Mouse (Mus musculus): ENCODE data around the gene Slc7a8. TPM values are rescaled to one million over a fixed set of nuclear protein-coding genes. Genes with fewer than 3 reads are reported as not detected.

The Slc7a8 gene
- polyA plus RNA-seq (2015; fragmentation: Nextera tagmentation; extraction: Ambion mirVana), result 45.7 and 60.3 TPM in 2 replicates

DNA sequence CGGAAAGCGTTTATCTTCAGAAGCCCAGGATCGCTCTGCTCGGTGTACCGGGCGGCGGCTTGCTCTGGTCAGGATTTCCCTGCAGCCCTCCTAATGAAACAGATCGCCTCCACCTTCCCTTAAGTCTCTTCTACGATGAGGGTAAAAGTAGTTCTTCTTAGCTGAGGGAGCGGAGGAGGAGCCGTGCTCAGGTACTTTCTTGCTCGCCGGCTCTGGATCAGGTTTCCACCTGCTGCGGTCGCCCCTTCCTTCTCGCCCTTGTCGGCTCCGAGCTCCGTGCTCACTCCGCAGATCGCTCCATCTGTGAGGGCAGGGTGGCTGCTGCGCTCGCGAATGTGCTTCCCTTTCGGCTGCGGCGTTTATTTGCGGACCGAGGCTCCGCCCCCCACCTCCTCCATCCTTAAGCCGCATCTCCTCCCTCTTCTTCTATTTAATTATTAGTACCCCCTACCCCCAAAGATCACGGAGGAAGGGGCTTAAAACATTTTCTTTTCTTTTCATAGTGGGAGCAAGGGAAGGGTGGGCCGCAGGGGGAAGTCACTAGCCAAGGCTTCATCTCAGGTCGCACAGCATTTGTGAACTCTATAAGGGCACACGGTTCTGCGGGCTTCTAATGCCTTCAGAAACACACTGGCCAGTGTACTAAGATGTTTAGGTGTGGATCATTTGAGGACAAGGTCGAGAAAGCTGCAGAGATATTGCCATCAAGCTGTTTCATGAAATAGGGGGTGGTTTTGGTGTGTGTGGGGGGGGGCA is at the start of gene Slc7a8:
Gene Slc7a8, minus strand, starts transcription at position 337 of the 756 bp plus-strand sequence.
- Histone ChIP-seq H3K4me3 (ENCODE audit: low read length) (peak within 1 kb of the TSS; percentile 68), H3K36me3 (ENCODE audit: control insufficient read depth, insufficient read depth, low read length) (no peaks in the 10 kb centered on the region), H3K4me2 (ENCODE audit: low read depth, low read length) (peak within 1 kb of the TSS; percentile 65), H3K9ac (ENCODE audit: low read depth, low read length) (peak within 1 kb of the TSS; percentile 62), H3K27ac (ENCODE audit: low read length) (peak within 1 kb of the TSS; percentile 85), H3K27me3 (replicated peaks; ENCODE audit: control insufficient read depth, insufficient read depth, low read length) (no peaks in the 10 kb centered on the region; the same call in 1 of the 2 replicates), H3K9me3 (ENCODE audit: control insufficient read depth, low read length) (no peaks in the 10 kb centered on the region), H3K4me1 (ENCODE audit: control insufficient read depth, insufficient read depth, low read length) (peaks cover 14% of the 10 kb centered on the region; the same call in 1 of the 2 replicates)
- peak; percentile 49 for ATAC-seq
- 2% methylated on average over 37 of the region's 37 CpGs for WGBS

DNA sequence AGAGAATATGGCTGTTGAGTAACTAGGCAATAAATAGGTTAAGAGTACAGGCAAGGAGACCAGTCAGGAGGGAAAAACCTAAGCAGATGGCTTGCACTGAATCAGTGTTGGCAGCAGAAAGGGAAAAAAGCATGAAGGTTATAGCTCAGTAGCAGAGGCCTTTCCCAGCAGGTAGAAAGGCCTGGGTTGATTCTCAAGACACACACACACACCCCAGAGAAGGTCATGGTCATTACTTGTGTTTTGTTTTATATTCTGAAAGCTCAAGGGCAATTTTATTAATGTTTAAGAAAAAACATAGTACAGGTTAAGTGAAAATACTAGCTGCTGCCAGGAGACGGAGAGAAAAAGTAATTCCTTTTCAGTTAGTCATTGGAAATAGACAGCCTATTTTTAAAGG is 42.0 kb upstream of the Slc7a8 start:
- Histone ChIP-seq H3K27ac (ENCODE audit: low read length) (no peak overlapping the region), H3K27me3 (replicated peaks; ENCODE audit: control insufficient read depth, insufficient read depth, low read length) (no peaks in the 10 kb centered on the region), H3K4me2 (ENCODE audit: low read depth, low read length) (no peak overlapping the region), H3K36me3 (ENCODE audit: control insufficient read depth, insufficient read depth, low read length) (no peaks in the 10 kb centered on the region), H3K9me3 (ENCODE audit: control insufficient read depth, low read length) (no peaks in the 10 kb centered on the region), H3K4me1 (ENCODE audit: control insufficient read depth, insufficient read depth, low read length) (no peaks in the 10 kb centered on the region), H3K9ac (ENCODE audit: low read depth, low read length) (no peak overlapping the region), H3K4me3 (ENCODE audit: low read length) (no peak overlapping the region)
- 89% methylated on average over 1 of the region's 1 CpGs for WGBS
- ATAC-seq, result peak; percentile 39; the same call in 1 of the 2 replicates

DNA sequence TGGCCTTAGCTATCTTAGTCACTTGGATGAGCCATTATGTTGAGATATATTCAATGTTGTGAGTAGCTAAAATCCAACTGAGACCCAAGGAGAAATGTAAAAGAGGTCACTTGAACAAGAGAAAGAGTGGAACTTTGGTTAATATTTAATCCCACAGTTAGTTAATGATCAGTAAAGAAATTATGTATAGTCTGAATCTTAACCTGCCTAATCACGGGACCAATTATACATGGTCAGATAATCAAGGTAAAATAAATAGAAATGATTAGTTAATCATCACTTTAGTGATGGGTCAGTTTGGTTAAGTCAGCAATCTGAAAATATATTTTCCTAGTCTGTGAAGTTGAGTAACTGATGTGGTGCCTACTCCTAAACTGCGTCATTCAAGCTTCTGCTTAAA is 40.6 kb upstream of the Slc7a8 start:
- Histone ChIP-seq H3K4me2 (ENCODE audit: low read depth, low read length) (0 out of 2 replicates have a peak overlapping the region, but pooled peaks have one; percentile 24), H3K36me3 (ENCODE audit: control insufficient read depth, insufficient read depth, low read length) (no peaks in the 10 kb centered on the region), H3K9ac (ENCODE audit: low read depth, low read length) (no peak overlapping the region), H3K9me3 (ENCODE audit: control insufficient read depth, low read length) (no peaks in the 10 kb centered on the region), H3K27me3 (replicated peaks; ENCODE audit: control insufficient read depth, insufficient read depth, low read length) (no peaks in the 10 kb centered on the region), H3K27ac (ENCODE audit: low read length) (peak overlapping the region; percentile 52; the same call in 1 of the 2 replicates), H3K4me3 (ENCODE audit: low read length) (no peak overlapping the region), H3K4me1 (ENCODE audit: control insufficient read depth, insufficient read depth, low read length) (no peaks in the 10 kb centered on the region)
- WGBS, result 53% methylated on average over 2 of the region's 2 CpGs
- peak; percentile 69 for ATAC-seq

DNA sequence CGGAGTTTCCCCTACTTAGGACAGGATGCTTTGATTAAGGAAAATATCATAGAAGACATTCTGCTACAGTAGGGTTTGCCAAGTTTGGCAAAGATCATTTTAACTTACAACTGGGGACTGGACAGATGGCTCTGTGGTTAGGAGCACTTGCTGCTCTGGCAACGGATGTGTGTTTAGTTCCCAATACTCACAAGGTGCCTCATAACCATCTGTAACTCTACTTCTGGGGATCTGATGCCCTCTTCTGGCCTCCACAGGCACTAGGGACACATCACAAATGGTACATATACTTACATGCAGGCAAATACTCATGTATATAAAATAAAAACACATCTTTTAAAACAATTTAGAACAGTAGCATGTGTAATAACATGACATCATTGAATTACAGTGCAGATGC is 36.0 kb upstream of the Slc7a8 start:
- H3K27me3 ChIP-seq (replicated peaks; ENCODE audit: control insufficient read depth, insufficient read depth, low read length), result no peaks in the 10 kb centered on the region
- no peak overlapping the region for H3K4me3 ChIP-seq (ENCODE audit: low read length)
- 55% methylated on average over 2 of the region's 2 CpGs for whole genome bisulfite sequencing
- ATAC-seq, result no peak
- no peaks in the 10 kb centered on the region for H3K9me3 ChIP-seq (ENCODE audit: control insufficient read depth, low read length)
- no peaks in the 10 kb centered on the region for H3K36me3 ChIP-seq (ENCODE audit: control insufficient read depth, insufficient read depth, low read length)
- no peak overlapping the region for H3K9ac ChIP-seq (ENCODE audit: low read depth, low read length)
- H3K27ac ChIP-seq (ENCODE audit: low read length), result no peak overlapping the region
- no peaks in the 10 kb centered on the region for H3K4me1 ChIP-seq (ENCODE audit: control insufficient read depth, insufficient read depth, low read length)
- no peak overlapping the region for H3K4me2 ChIP-seq (ENCODE audit: low read depth, low read length)

DNA sequence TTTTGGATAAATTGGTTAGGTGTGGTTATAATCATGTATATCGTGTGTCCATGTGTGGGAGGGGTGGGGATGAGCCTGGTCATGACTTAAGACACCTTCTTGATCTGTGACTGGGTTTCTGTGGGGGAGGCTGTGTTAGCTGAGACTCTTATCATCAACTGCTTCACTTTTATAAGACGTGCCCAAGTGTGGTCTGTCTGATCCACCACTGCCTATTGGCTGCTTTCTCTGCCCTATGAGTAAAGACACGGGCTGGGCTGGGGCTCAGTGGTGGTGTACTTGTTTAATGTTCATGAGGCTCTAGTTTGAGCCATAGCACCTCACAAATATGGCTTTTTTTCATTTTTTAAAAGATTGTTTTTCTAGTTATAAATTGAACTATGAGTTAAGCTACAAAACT is 34.0 kb upstream of the Slc7a8 start:
- 53% methylated on average over 3 of the region's 3 CpGs for WGBS
- no peak for ATAC-seq
- Histone ChIP-seq H3K4me3 (ENCODE audit: low read length) (no peak overlapping the region), H3K9ac (ENCODE audit: low read depth, low read length) (no peak overlapping the region), H3K4me2 (ENCODE audit: low read depth, low read length) (no peak overlapping the region), H3K4me1 (ENCODE audit: control insufficient read depth, insufficient read depth, low read length) (no peaks in the 10 kb centered on the region), H3K9me3 (ENCODE audit: control insufficient read depth, low read length) (no peaks in the 10 kb centered on the region), H3K27ac (ENCODE audit: low read length) (no peak overlapping the region), H3K27me3 (replicated peaks; ENCODE audit: control insufficient read depth, insufficient read depth, low read length) (no peaks in the 10 kb centered on the region), H3K36me3 (ENCODE audit: control insufficient read depth, insufficient read depth, low read length) (no peaks in the 10 kb centered on the region)

DNA sequence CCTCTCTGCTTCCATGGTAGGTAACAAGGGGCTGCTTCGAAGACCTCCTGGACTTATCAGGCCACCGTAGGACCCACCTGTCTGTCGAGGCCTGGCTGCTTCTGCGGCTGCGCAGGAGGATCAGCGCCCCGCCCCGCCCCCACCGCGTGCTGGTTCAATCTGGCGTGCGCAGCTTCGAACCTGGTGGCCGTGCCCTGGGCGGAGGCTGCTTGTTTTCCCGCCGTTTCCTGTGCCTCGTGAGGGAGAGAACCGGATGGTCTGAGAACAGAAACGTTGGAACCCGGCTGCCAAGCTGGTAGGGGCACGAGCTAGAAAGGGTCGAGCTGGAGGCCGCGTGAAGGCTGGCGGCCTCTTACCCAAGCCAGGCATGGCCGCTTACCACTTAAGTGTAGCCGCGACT is 32.2 kb upstream of the Slc7a8 start, which contains the start of gene Rnf212b:
Gene Rnf212b, plus strand, starts transcription at position 151 of the 400 bp plus-strand sequence.
- no peak within 1 kb of the TSS for H3K4me2 ChIP-seq (ENCODE audit: low read depth, low read length)
- WGBS, result 83% methylated on average over 29 of the region's 29 CpGs
- no peak within 1 kb of the TSS for H3K27ac ChIP-seq (ENCODE audit: low read length)
- no peaks in the 10 kb centered on the region for H3K27me3 ChIP-seq (replicated peaks; ENCODE audit: control insufficient read depth, insufficient read depth, low read length)
- no peak within 1 kb of the TSS for H3K4me3 ChIP-seq (ENCODE audit: low read length)
- no peaks in the 10 kb centered on the region for H3K9me3 ChIP-seq (ENCODE audit: control insufficient read depth, low read length)
- no peaks in the 10 kb centered on the region for H3K4me1 ChIP-seq (ENCODE audit: control insufficient read depth, insufficient read depth, low read length)
- no peaks in the 10 kb centered on the region for H3K36me3 ChIP-seq (ENCODE audit: control insufficient read depth, insufficient read depth, low read length)
- H3K9ac ChIP-seq (ENCODE audit: low read depth, low read length), result no peak within 1 kb of the TSS
- no peak for ATAC-seq

DNA sequence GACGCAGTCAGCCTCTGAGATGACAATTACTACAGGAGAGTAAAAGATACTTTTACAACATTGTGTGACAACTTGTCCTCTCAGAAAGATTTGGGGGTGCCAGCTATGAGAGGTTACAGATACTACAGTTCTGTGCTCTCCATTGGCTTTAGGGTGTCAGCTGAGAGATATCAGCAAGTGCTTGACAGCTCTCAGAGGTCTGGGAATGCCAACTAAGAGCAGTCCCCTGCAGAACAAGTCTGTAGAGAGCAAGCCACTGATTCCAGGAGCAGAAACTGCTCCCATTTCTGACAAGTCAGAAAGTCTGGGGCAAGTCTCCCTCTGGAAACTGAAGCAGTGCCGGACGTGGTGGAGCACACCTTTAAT is 27.9 kb upstream of the Slc7a8 start:
- Histone ChIP-seq H3K36me3 (ENCODE audit: control insufficient read depth, insufficient read depth, low read length) (no peaks in the 10 kb centered on the region), H3K4me2 (ENCODE audit: low read depth, low read length) (no peak overlapping the region), H3K9ac (ENCODE audit: low read depth, low read length) (no peak overlapping the region), H3K27me3 (replicated peaks; ENCODE audit: control insufficient read depth, insufficient read depth, low read length) (no peaks in the 10 kb centered on the region), H3K4me1 (ENCODE audit: control insufficient read depth, insufficient read depth, low read length) (peaks cover 6% of the 10 kb centered on the region; the same call in 1 of the 2 replicates), H3K9me3 (ENCODE audit: control insufficient read depth, low read length) (no peaks in the 10 kb centered on the region), H3K4me3 (ENCODE audit: low read length) (no peak overlapping the region), H3K27ac (ENCODE audit: low read length) (peak overlapping the region; percentile 46)
- WGBS, result 81% methylated on average over 3 of the region's 3 CpGs
- 0 out of 2 replicates have a peak, but pooled peaks have one; percentile 38 for ATAC-seq

DNA sequence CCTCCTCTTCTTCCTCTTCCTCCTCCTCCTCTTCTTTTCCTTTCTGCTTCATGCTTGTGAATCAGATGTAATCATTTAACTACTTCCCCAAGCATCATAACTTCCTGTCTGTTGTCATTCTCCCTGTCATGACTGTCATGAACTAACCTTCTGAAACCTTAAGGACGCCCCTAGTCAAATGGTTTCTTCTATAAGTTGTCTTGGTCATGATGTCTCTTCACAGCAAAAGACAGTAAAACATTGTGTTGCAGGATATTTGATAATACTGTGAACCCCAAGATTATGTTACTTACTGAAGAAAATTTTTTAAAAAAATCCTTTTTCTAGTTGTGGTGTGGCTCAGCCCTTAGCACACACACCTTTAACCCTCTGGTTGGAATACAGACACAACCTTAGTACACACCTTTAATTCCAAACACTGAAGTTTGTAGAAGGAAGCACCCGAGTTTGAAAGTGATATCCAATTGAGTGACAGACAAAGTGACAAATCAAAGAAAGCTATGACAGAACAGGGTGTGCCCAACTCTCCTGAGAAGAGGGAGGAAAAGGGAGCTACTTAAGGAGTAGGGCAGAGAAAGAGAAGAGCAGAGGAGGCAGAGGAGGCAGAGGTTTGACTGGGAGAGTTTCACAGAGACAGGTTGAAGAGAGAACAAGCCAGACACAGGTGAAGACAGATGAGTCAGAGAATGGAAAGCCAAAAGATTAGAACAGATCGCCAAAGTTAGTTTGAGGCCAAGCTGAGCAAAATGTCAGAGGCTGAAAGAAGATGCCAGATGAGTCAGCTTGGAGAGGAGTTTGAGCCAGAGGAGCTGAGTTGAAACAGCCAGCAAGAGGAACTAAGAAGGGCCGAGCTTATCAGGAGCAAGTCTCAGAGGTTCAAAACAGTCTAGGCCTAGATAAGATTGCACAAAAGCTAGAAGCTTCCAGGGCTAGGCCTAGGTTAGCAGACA is 27.2 kb upstream of the Slc7a8 start:
- Histone ChIP-seq H3K4me3 (ENCODE audit: low read length) (no peak overlapping the region), H3K36me3 (ENCODE audit: control insufficient read depth, insufficient read depth, low read length) (no peaks in the 10 kb centered on the region), H3K4me2 (ENCODE audit: low read depth, low read length) (no peak overlapping the region), H3K9ac (ENCODE audit: low read depth, low read length) (no peak overlapping the region), H3K4me1 (ENCODE audit: control insufficient read depth, insufficient read depth, low read length) (peaks cover 6% of the 10 kb centered on the region; the same call in 1 of the 2 replicates), H3K27ac (ENCODE audit: low read length) (no peak overlapping the region), H3K9me3 (ENCODE audit: control insufficient read depth, low read length) (no peaks in the 10 kb centered on the region), H3K27me3 (replicated peaks; ENCODE audit: control insufficient read depth, insufficient read depth, low read length) (no peaks in the 10 kb centered on the region)
- WGBS, result 60% methylated on average over 4 of the region's 4 CpGs
- peak; percentile 70; the same call in 1 of the 2 replicates for ATAC-seq

DNA sequence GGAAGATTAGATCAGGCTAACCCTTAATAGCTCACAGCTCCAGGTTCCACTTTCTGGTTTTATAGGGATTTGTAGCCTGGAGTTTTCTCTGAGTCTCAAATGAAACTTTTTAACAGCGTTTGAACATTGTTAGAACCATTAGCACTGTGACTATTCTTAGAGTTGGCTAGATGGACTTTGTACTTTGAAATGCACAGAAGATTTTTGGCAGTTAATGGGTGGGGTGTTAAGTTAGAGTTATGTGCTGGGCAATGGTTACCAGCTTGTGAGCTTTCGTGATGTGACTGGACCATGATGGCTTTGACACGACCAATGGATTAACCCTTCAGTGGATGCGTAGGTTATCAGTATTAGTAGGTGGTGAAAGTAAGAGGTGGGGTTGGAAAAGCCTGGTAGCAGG is 24.4 kb upstream of the Slc7a8 start:
- no peaks in the 10 kb centered on the region for H3K27me3 ChIP-seq (replicated peaks; ENCODE audit: control insufficient read depth, insufficient read depth, low read length)
- peaks cover 6% of the 10 kb centered on the region; the same call in 1 of the 2 replicates for H3K4me1 ChIP-seq (ENCODE audit: control insufficient read depth, insufficient read depth, low read length)
- no peaks in the 10 kb centered on the region for H3K9me3 ChIP-seq (ENCODE audit: control insufficient read depth, low read length)
- ATAC-seq, result no peak
- no peak overlapping the region for H3K4me2 ChIP-seq (ENCODE audit: low read depth, low read length)
- H3K36me3 ChIP-seq (ENCODE audit: control insufficient read depth, insufficient read depth, low read length), result no peaks in the 10 kb centered on the region
- no peak overlapping the region for H3K27ac ChIP-seq (ENCODE audit: low read length)
- WGBS, result 72% methylated on average over 4 of the region's 4 CpGs
- H3K9ac ChIP-seq (ENCODE audit: low read depth, low read length), result no peak overlapping the region
- no peak overlapping the region for H3K4me3 ChIP-seq (ENCODE audit: low read length)

All from intestine, embryonic 16.5 days (tissue).